Mouse (Mus musculus) R1 (cell line): ENCODE data around the gene Zdhhc22.

Experiments
- DNase-seq: peaks from one replicate; pipeline ENCODE4 v3.0.0-alpha.2; 2018; ENCODE audit warnings: low read depth, low spot score

The Zdhhc22 gene

GRCm38 (mm10) chr12:86936587-86937343 lies 53.5 kb downstream of the Zdhhc22 start:
- DNase-seq: no peak

- DNase-seq: no peak
Measured at GRCm38 (mm10) chr12:86935692-86936282, 54.4 kb downstream of the Zdhhc22 start.

GRCm38 (mm10) chr12:86934748-86935147 lies 55.5 kb downstream of the Zdhhc22 start:
- DNase-seq: no peak

GRCm38 (mm10) chr12:86932575-86932952 lies 57.7 kb downstream of the Zdhhc22 start:
- DNase-seq: peak; percentile 98

DNA sequence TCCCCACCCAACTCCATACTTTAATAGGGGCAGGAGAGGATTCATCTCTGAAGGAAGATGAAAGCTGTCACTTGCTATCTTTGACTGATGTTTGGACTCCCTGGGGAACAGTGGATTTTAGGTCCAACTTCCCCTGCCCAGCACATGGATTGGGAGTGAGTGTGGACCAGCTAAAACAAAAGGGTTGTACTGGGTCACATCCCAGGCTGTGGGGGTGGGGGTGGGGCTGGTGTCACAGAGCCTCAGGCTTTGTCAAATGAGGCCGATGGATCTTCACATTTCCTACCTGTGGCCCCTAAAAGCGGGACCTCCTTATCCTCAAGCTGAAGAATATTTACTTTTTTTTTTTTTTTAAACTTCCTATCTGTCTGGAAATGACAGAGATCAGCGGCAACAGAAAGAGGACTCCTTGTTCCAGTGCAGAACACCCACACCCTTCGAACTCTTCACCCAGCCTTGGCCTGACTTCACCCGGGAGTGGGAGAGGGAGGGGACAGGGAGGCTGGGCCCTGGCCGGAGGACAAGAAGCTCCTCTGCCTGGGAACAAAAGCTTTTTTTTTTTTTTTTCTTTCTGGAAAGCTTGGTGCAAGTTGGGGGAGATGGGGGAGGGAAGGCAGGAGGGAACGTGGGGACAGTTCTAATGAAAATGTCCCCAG lies 58.2 kb downstream of the Zdhhc22 start:
- no peak for DNase-seq

DNA sequence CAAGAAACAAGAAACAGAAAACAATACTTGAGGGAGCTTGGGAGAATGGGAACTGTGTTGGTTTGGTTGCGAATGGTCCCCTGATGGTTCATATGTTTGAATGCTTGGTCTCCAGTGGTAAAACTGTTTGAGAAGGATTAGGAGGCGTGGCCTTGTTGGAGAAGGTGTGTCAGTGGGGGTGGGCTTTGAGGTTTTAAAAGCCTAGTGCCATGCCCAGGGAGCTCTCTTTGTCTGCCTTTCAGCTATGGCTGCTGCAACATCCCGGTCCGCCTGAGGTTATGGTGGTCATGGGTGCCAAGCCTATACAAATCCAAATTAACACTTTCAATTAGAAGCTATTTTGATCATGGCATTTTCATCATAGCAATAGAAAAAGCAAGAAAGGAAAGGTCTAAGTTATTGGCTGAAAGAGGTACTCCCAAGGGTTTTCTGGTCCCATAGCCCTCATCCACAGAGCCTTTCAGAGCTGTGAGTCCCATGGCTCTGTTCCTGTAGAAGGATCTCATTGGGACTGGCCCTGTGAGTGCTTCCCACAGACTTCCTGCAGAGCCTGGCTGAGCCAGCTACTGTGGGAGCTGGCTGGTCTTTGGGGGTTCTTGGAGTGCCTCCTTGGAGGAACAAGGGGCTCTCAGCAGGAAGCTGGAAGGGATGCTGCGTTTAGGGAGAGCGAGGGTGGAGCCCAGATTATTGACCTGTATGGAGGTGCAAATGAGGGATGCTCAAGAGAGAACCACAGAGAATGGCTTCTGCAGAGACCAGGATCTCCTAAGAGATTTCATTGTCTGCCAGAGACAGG lies 59.1 kb downstream of the Zdhhc22 start:
- DNase-seq: peak; percentile 84
